Mouse (Mus musculus) midbrain, embryonic 16.5 days (tissue): ENCODE data around the gene Gm10309. TPM values are rescaled to one million over a fixed set of nuclear protein-coding genes. Genes with fewer than 3 reads are reported as not detected.

Experiments
- ATAC-seq: fragments of 200-750 bp; cut with Nextera tagmentation; 2 replicates; pipeline ENCODE4 v1.8.0; 2017; ENCODE audit warnings: moderate TSS enrichment
- H3K27ac ChIP-seq: fragments of 300-500 bp; sonication (generic); 2 replicates; pipeline ENCODE4 v1.5.1; 2014; ENCODE audit warnings: mild to moderate bottlenecking, low read length, mixed read lengths
- H3K27me3 ChIP-seq: fragments of 300-500 bp; sonication (generic); 2 replicates; pipeline ENCODE4 v1.6.1; 2014; ENCODE audit warnings: low read depth, low read length, mixed read lengths; ENCODE audit not compliant: control insufficient read depth, insufficient read depth
- H3K36me3 ChIP-seq: fragments of 300-500 bp; sonication (generic); 2 replicates; pipeline ENCODE4 v1.6.1; 2014; ENCODE audit warnings: mild to moderate bottlenecking, low read length, moderate library complexity, mixed read lengths; ENCODE audit not compliant: control insufficient read depth, insufficient read depth
- H3K4me1 ChIP-seq: fragments of 300-500 bp; sonication (generic); 2 replicates; pipeline ENCODE4 v1.6.1; 2014; ENCODE audit warnings: mild to moderate bottlenecking, low read length, mixed read lengths; ENCODE audit not compliant: control insufficient read depth, insufficient read depth
- H3K4me2 ChIP-seq: fragments of 300-500 bp; sonication (generic); 2 replicates; pipeline ENCODE4 v1.6.1; 2014; ENCODE audit warnings: mild to moderate bottlenecking, low read length, mixed read lengths
- H3K4me3 ChIP-seq: fragments of 300-500 bp; sonication (generic); 2 replicates; pipeline ENCODE4 v1.5.1; 2014; ENCODE audit warnings: low read depth, mild to moderate bottlenecking, low read length, moderate library complexity, mixed read lengths
- H3K9ac ChIP-seq: fragments of 300-500 bp; sonication (generic); 2 replicates; pipeline ENCODE4 v1.6.1; 2014; ENCODE audit warnings: low read depth, low read length, mixed read lengths
- H3K9me3 ChIP-seq: fragments of 300-500 bp; sonication (generic); replicated peaks from 2 replicates; pipeline ENCODE4 v1.6.1; 2014; ENCODE audit warnings: mild to moderate bottlenecking, low read length, mixed read lengths; ENCODE audit not compliant: control insufficient read depth, poor library complexity, severe bottlenecking
- WGBS: fragments of 180-500 bp; shearing (Covaris S2); extraction: QIAGEN DNeasy Blood & Tissue Kit; methylation state at CpG from one replicate; pipeline ENCODE4 v1.1.7; 2014; 5-methylcytosine and 5-hydroxymethylcytosine counted together
- polyA plus RNA-seq: library from polyadenylated mRNA; unstranded; fragments of >200 nt; fragmentation: Nextera tagmentation; extraction: Ambion mirVana; gene quantifications from 2 replicates; pipeline ENCODE4 v1.2.1, GENCODE M21; 2015

Gm10309 gene
- polyA plus RNA-seq, 1 experiment from 2014 or later: 0.44 TPM

DNA sequence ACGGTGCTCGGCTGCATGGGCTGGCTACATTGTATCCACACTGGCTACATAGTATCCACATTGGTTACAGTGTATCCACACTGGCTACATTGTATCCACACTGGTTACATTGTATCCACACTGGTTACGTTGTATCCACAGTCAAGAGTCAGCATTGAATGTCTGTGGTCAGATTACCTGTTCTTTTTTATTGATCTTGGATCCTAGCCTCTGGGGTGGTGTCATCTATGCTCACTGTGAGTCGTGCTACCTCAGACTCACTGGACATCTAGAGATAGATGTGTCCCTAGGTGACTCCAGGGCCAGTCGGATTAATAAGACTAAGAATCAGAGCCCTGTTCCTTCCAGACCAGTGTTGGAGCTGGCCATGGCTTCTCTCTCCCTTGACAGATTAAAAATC lies 34.9 kb downstream of the Gm10309 start:
- no peaks in the 10 kb centered on the region for H3K27me3 ChIP-seq
- H3K4me1 ChIP-seq: peaks cover 11% of the 10 kb centered on the region; the same call in 1 of the 2 replicates
- 87% methylated on average over 5 of the region's 5 CpGs for WGBS
- H3K36me3 ChIP-seq: no peaks in the 10 kb centered on the region
- H3K4me2 ChIP-seq: no peak overlapping the region
- no peak for ATAC-seq
- H3K9me3 ChIP-seq: no peaks in the 10 kb centered on the region
- no peak overlapping the region for H3K9ac ChIP-seq
- H3K27ac ChIP-seq: no peak overlapping the region
- H3K4me3 ChIP-seq: no peak overlapping the region

DNA sequence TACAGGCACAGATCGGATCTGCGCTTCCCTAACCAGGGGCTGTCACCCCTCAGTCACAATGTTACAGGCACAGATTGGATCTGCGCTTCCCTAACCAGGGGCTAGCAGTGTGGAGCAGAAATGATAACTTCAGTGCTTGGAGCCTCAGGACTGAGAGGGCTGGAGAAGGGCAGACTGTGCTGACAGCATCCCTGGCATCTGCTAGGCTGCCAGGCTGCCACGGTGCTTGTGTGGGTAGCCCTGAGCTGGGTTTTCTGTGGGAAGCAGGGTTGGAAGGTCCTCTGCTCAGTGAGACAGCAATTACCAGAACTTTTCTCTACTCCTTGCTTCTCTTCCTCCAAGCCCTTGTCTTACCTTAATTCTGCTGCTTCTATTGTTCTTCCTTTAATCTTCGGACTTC lies 37.1 kb downstream of the Gm10309 start:
- no peaks in the 10 kb centered on the region for H3K27me3 ChIP-seq
- WGBS: 52% methylated on average over 5 of the region's 5 CpGs
- H3K27ac ChIP-seq: no peak overlapping the region
- ATAC-seq: no peak
- peaks cover 17% of the 10 kb centered on the region for H3K4me1 ChIP-seq
- H3K4me2 ChIP-seq: no peak overlapping the region
- H3K36me3 ChIP-seq: no peaks in the 10 kb centered on the region
- no peaks in the 10 kb centered on the region for H3K9me3 ChIP-seq
- H3K9ac ChIP-seq: no peak overlapping the region
- H3K4me3 ChIP-seq: no peak overlapping the region

DNA sequence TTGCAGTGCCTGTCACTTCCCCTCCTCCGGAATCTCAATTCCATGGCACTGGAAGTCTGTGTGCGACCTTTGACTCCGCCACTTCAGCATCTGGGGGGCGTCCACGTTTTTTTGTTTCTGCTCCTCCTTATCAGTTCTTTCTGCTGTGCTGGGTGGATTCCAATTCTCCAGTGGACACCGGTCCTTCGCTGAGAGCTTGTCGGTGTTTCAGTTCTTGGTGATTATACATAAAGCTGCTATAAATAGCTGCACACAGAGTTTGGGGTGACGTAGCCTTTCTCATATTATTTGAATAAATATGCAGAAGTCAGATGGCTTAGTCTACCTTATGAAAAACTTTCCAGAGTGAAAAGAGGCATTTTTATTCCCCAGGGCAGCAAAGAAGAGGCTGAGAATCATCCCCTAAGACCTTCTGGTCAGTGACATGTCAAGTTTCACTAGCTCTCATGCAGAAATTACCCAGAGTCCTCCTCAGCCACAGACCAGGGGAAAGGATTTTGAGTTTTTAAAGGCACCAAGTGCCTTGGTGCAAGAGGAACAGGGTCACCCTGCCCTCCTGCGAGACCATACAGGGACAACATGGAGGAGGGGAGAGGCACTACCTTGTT lies 37.6 kb downstream of the Gm10309 start:
- no peak overlapping the region for H3K4me3 ChIP-seq
- no peak overlapping the region for H3K27ac ChIP-seq
- peaks cover 17% of the 10 kb centered on the region for H3K4me1 ChIP-seq
- H3K9me3 ChIP-seq: no peaks in the 10 kb centered on the region
- H3K4me2 ChIP-seq: no peak overlapping the region
- no peak overlapping the region for H3K9ac ChIP-seq
- WGBS: 43% methylated on average over 10 of the region's 10 CpGs
- no peak for ATAC-seq
- H3K27me3 ChIP-seq: no peaks in the 10 kb centered on the region
- no peaks in the 10 kb centered on the region for H3K36me3 ChIP-seq

DNA sequence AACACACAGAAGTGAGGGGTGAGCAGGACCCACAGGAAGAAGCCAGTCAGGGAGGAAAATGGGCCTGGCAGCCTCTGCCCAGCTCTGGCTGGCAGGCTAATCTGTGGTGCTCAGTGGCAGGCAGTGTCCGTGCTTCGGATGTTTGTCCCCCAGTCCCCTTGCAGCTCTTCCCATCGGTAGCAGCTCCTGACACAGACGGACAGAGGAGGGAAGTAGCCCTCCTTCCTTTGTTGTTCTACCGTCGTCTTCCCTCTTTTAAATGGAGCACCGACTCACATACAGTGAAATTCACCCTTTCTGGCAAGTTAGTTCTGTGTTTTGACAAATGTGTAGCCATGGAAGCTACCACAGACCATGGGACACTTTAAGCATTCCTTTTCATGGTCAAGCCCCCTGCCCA lies 38.2 kb downstream of the Gm10309 start:
- ATAC-seq: no peak
- Histone ChIP-seq H3K4me1 (peaks cover 17% of the 10 kb centered on the region), H3K36me3 (no peaks in the 10 kb centered on the region), H3K4me3 (no peak overlapping the region), H3K27ac (no peak overlapping the region), H3K4me2 (no peak overlapping the region), H3K9me3 (no peaks in the 10 kb centered on the region), H3K27me3 (no peaks in the 10 kb centered on the region), H3K9ac (no peak overlapping the region)
- 27% methylated on average over 7 of the region's 7 CpGs for WGBS

DNA sequence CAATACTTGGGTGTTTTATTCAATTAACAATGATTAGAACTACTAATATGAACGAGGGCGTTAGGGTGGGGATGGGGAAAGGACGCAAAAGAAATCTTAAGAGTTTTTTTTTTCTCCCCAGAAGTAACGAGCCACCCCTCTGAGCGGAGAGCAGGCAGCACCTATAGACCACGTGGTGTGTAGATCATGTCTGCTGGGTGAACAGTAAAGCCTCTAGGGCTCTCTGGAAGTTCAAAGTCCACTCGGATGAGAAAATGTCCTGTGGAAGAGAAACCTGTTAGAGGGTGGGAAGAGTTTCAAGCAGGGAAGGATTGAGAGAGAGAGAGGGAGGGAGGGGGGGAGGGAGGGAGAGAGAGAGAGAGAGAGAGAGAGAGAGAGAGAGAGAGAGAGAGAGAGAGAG lies 38.6 kb downstream of the Gm10309 start:
- no peak for ATAC-seq
- H3K4me2 ChIP-seq: no peak overlapping the region
- H3K27ac ChIP-seq: no peak overlapping the region
- H3K9ac ChIP-seq: no peak overlapping the region
- no peaks in the 10 kb centered on the region for H3K9me3 ChIP-seq
- H3K27me3 ChIP-seq: no peaks in the 10 kb centered on the region
- H3K4me1 ChIP-seq: peaks cover 17% of the 10 kb centered on the region
- WGBS: 31% methylated on average over 7 of the region's 7 CpGs
- H3K4me3 ChIP-seq: no peak overlapping the region
- H3K36me3 ChIP-seq: no peaks in the 10 kb centered on the region

DNA sequence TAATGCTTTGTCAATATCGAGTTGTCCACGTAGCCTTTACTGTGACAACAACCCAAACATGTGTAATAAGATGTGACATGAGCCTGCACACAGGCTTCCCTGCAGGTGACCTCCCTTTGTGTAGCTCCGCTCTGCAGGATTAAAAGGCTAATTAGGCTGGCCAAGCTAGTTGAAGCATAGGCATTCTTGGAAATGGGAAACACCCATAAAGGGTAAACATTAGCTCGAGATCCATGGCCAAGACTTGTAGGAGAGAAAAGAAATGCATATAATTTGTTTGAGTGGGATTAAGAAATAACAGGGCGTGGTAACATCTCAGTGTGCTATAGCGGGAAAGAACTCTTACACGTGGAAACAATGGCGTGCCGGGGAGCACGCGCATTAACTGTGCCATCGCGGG lies 39.2 kb downstream of the Gm10309 start:
- H3K4me1 ChIP-seq: peaks cover 18% of the 10 kb centered on the region
- ATAC-seq: no peak
- no peaks in the 10 kb centered on the region for H3K9me3 ChIP-seq
- H3K9ac ChIP-seq: no peak overlapping the region
- H3K27me3 ChIP-seq: no peaks in the 10 kb centered on the region
- H3K4me3 ChIP-seq: no peak overlapping the region
- no peak overlapping the region for H3K4me2 ChIP-seq
- no peak overlapping the region for H3K27ac ChIP-seq
- H3K36me3 ChIP-seq: no peaks in the 10 kb centered on the region
- 20% methylated on average over 13 of the region's 13 CpGs for WGBS

DNA sequence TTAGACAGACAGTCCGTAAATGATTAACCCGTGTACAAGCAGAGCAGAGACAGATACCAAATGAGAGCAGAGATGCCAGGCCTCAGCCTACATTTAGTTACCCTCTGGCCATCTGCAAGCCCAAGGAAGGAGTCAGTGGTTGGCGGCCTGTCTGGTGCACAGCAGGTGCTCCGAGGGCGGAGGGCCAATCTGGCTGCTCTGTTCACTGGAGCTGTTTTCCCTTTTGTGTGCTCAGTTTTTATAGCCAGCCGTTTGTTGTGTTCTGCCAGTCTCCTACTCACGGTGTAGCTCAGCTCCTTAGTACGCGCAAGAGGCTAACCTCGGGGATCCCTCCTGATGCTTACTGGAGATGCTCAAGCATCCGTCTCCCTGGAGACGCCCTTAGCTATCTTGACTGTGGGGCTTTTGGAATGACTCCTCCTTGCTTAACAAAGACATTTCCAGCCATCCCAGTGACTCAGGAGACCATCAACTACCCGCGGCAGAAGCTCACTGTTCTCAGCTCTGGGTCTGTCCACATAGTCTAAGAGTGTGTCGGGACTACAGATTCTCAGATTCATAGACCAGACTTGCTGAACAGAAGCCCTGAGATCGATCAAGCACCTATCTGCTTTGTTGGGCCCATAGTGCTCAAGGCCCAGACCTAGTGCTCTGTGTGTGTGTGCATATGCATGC lies 40.2 kb downstream of the Gm10309 start:
- H3K4me1 ChIP-seq: peaks cover 25% of the 10 kb centered on the region
- H3K4me2 ChIP-seq: no peak overlapping the region
- no peak overlapping the region for H3K4me3 ChIP-seq
- 0 out of 2 replicates have a peak overlapping the region, but pooled peaks have one; percentile 9 for H3K27ac ChIP-seq
- H3K36me3 ChIP-seq: no peaks in the 10 kb centered on the region
- H3K9me3 ChIP-seq: no peaks in the 10 kb centered on the region
- ATAC-seq: no peak
- no peak overlapping the region for H3K9ac ChIP-seq
- WGBS: 35% methylated on average over 16 of the region's 16 CpGs
- no peaks in the 10 kb centered on the region for H3K27me3 ChIP-seq

DNA sequence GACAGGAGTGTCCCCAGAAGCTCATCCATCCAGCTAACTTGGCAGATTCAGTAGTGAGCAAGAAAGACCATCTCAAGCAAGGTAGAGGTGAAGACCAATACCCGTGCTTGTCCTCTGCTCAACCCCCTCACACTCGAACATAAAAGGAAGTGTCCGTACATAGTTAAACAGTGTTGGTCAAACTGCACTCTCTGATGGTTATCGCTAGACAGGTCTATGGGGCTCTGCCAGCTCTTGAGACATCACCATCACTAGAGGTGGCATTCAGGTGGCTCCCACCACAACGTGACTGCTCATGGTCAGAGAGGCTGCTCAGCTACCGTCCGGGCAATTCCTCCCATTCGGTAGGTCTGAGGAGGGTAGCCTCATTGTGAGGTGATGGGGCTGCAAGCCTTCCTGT lies 40.8 kb downstream of the Gm10309 start:
- Histone ChIP-seq H3K27me3 (no peaks in the 10 kb centered on the region), H3K36me3 (no peaks in the 10 kb centered on the region), H3K27ac (no peak overlapping the region), H3K4me3 (no peak overlapping the region), H3K4me2 (no peak overlapping the region), H3K4me1 (peaks cover 24% of the 10 kb centered on the region), H3K9ac (no peak overlapping the region), H3K9me3 (no peaks in the 10 kb centered on the region)
- ATAC-seq: no peak
- 97% methylated on average over 8 of the region's 8 CpGs for WGBS

DNA sequence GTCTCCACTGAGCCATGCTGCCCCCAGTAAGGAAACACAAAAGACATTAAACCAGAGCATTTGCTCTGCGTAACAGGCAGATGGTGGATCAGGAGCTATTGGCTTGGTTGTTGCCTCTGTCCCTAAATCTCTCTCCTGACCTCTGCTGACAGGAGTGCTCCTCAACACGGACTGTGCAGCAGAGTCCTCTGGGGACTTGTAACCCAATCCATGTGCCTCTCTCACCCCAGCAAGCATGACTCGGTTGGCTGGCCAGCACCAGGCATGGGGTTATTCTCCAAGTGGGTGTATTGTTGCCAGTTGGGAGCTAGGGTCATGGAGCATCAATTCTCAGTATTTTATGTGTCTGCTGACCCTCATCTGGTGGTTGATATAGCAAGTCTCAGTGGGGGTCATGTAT lies 41.7 kb downstream of the Gm10309 start:
- Histone ChIP-seq H3K36me3 (no peaks in the 10 kb centered on the region), H3K27me3 (no peaks in the 10 kb centered on the region), H3K4me2 (no peak overlapping the region), H3K9ac (no peak overlapping the region), H3K27ac (no peak overlapping the region), H3K4me3 (no peak overlapping the region), H3K4me1 (peaks cover 20% of the 10 kb centered on the region), H3K9me3 (no peaks in the 10 kb centered on the region)
- WGBS: 71% methylated on average over 3 of the region's 3 CpGs
- ATAC-seq: no peak
